Mouse (Mus musculus) lung, adult 2 months (tissue): ENCODE data around the gene Tsc22d1.

Source experiments
- CTCF ChIP-seq: fragments of 200-500 bp; IDR thresholded peaks from 2 replicates; pipeline ENCODE4 v1.5.1; 2011; ENCODE audit warnings: mild to moderate bottlenecking, low read length, control low read depth; ENCODE audit not compliant: insufficient read depth
- POLR2A ChIP-seq: fragments of 200-500 bp; IDR thresholded peaks from 2 replicates; pipeline ENCODE4 v1.6.1; 2011; ENCODE audit warnings: low read depth, mild to moderate bottlenecking, control low read depth, low read length, borderline replicate concordance; ENCODE audit errors: extremely low read depth

GRCm38 (mm10) chr14:76555263-76556030, 140.7 kb downstream of the Tsc22d1 start:
- no peak for TF ChIP-seq CTCF
- no peak for TF ChIP-seq POLR2A
